Mouse (Mus musculus) kidney, adult 2 months (tissue): ENCODE results near the gene Chchd6. TPM values are rescaled to one million over a fixed set of nuclear protein-coding genes. Genes with fewer than 3 reads are reported as not detected.

ENCODE experiments used
- DNase-seq: peaks from one replicate; pipeline ENCODE4 v3.0.0; 2021
- H3K27ac ChIP-seq: fragments of 200-500 bp; 2 replicates; pipeline ENCODE4 v1.5.1; 2012; ENCODE audit warnings: low read depth, low read length, control low read depth, inconsistent platforms; ENCODE audit not compliant: insufficient read depth
- H3K27me3 ChIP-seq: fragments of 200-500 bp; replicated peaks from 2 replicates; pipeline ENCODE4 v1.6.1; 2012; ENCODE audit warnings: mild to moderate bottlenecking, moderate library complexity, low read length, inconsistent platforms; ENCODE audit not compliant: control insufficient read depth, insufficient read depth
- H3K36me3 ChIP-seq: fragments of 200-500 bp; 2 replicates; pipeline ENCODE4 v1.6.1; 2012; ENCODE audit warnings: mild to moderate bottlenecking, moderate library complexity, low read length, inconsistent platforms; ENCODE audit not compliant: control insufficient read depth, insufficient read depth
- H3K4me1 ChIP-seq: fragments of 200-500 bp; 2 replicates; pipeline ENCODE4 v1.6.1; 2011; ENCODE audit warnings: low read length; ENCODE audit not compliant: control insufficient read depth, insufficient read depth
- H3K4me3 ChIP-seq: fragments of 200-500 bp; 2 replicates; pipeline ENCODE4 v1.5.1; 2011; ENCODE audit warnings: mild to moderate bottlenecking, low read depth, low read length, control low read depth; ENCODE audit not compliant: insufficient read depth
- CTCF ChIP-seq: fragments of 200-500 bp; conservative IDR thresholded peaks from 2 replicates; pipeline ENCODE4 v1.5.1; 2011; ENCODE audit warnings: low read depth, mild to moderate bottlenecking, control low read depth, low read length, moderate library complexity, mixed read lengths; ENCODE audit not compliant: insufficient read depth, insufficient read length
- POLR2A ChIP-seq: fragments of 200-500 bp; IDR thresholded peaks from one replicate; pipeline ENCODE4 v1.6.1; 2011; ENCODE audit warnings: low read depth, low read length, control low read depth
- WGBS: fragments of 180-500 bp; shearing (Covaris S2); methylation state at CpG from one replicate; pipeline ENCODE4 v1.1.7; 2018; 5-methylcytosine and 5-hydroxymethylcytosine counted together
- polyA plus RNA-seq: library from polyadenylated mRNA; depleted of rRNA; stranded (reverse); fragments of >200 nt; gene quantifications from 2 replicates; pipeline ENCODE4 v1.2.3, GENCODE M21; 2012

The Chchd6 gene
- polyA plus RNA-seq, 1 experiment, result 86.5 TPM

DNA sequence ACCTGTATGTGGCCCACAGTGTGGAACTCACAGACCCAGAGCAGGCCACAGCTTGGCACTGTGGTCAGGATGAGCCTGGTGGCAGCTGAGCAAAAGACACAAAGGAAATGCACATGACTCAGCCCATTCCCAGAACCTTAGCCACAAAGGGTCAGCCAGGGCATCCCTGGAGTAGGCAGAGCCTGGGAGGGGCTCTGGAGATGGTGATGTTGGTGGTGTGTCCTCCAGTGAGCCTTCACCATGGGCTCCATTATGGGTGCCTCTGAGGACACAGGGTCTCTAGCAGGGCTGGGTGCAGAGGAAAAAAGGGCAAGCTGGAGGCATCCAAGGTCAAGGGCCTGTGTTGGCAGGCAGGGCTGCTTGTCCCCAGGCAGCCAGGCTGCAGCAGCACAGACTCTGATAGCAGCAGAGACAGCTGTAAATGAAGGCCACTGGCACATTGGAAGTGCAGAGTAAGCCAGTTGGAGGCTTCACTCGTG lies 245.4 kb downstream of the Chchd6 start:
- WGBS, result 28% methylated on average over 1 of the region's 1 CpGs
- no peaks in the 10 kb centered on the region for H3K27me3 ChIP-seq
- H3K27ac ChIP-seq, result peak overlapping the region; percentile 43
- DNase-seq, result peak; percentile 39
- H3K36me3 ChIP-seq, result no peaks in the 10 kb centered on the region
- peaks cover 47% of the 10 kb centered on the region for H3K4me1 ChIP-seq
- H3K4me3 ChIP-seq, result no peak overlapping the region
- no peak for TF ChIP-seq CTCF
- no peak for TF ChIP-seq POLR2A

DNA sequence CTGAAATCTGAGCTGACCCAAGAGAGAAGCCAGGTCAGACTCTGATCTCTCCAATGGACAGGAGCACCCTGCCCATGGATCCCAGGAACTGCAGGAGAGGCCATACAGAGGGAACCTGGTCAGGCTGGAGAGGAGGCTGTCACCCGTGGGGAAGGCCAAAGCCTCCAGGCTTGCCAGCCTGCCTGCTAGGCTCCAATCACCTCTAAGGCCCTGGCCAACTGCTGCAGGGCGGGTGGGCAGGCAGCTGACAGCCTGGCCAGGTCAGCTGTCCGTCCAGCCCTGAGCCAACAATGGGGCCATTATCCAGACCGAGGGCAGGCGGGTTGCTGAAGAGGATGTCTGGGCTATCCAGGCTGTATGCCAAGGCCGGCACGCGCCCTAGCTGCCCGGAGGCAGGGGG lies 247.1 kb downstream of the Chchd6 start:
- TF ChIP-seq POLR2A (no peak), CTCF (no peak)
- no peak overlapping the region for H3K4me3 ChIP-seq
- no peaks in the 10 kb centered on the region for H3K36me3 ChIP-seq
- H3K27me3 ChIP-seq, result no peaks in the 10 kb centered on the region
- DNase-seq, result no peak
- WGBS, result 81% methylated on average over 9 of the region's 9 CpGs
- H3K27ac ChIP-seq, result no peak overlapping the region
- peaks cover 45% of the 10 kb centered on the region for H3K4me1 ChIP-seq

DNA sequence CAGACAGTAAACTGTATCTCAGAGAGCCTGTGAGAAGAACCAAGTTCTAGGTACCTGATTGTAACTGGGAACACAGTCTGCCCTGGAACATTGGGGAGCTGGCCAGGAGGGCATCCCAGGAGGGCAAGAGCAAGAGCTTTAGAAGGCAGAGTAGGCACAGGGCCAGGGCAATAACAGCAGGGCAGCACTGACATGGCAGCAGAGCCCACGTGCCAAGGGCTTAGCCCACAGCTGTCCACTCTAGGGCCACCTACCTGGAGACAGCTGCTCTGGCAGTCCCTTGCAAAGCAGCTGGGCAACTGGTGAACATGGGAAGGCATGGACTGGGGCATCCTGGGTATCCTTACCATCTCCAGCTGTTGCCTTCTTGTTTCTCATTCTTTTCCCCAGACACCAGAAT lies 247.7 kb downstream of the Chchd6 start:
- Histone ChIP-seq H3K27ac (no peak overlapping the region), H3K36me3 (no peaks in the 10 kb centered on the region), H3K4me1 (peaks cover 42% of the 10 kb centered on the region), H3K27me3 (no peaks in the 10 kb centered on the region), H3K4me3 (no peak overlapping the region)
- TF ChIP-seq CTCF (no peak), POLR2A (no peak)
- peak; percentile 42 for DNase-seq
- WGBS, result 40% methylated on average over 1 of the region's 1 CpGs

DNA sequence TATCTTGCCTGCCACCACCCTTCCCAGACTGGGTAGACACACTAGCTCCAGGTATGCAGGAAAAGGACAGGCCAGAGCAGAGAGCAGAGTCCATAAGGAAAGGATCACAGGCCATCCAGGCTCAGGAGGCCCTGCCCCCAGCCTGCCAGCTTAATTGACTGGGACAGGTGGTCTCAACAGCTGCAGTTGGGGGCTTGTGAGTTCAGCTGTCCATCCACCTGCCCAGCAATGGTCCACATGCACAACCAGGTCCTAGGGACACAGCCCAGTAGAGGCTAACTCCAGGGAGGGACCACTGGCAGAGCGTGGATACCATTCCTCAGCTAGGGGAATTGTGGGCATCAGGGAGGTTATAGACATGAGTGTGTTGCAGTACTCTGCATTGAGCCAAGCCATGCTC lies 249.6 kb downstream of the Chchd6 start:
- Histone ChIP-seq H3K27me3 (no peaks in the 10 kb centered on the region), H3K4me1 (peaks cover 35% of the 10 kb centered on the region), H3K36me3 (no peaks in the 10 kb centered on the region), H3K27ac (peak overlapping the region; percentile 84), H3K4me3 (no peak overlapping the region)
- no peak for DNase-seq
- WGBS, result 94% methylated on average over 1 of the region's 1 CpGs
- TF ChIP-seq CTCF (no peak), POLR2A (no peak)

DNA sequence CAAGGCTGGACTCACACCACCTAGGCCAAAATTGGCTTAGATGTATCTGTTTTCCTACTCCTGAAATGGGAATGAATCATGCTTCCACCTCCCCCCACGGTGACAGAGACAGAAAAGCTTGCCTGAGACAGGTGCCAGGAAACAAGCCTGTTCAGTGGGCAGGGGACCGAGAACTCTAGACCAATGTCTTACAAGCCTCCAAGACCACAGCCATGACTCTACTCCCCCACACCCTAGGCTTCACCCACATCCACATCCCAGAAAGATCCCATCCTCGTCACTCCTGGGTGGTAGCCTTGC lies 250.0 kb downstream of the Chchd6 start:
- H3K27ac ChIP-seq, result peak overlapping the region; percentile 84
- H3K4me1 ChIP-seq, result peaks cover 31% of the 10 kb centered on the region
- TF ChIP-seq CTCF (no peak), POLR2A (no peak)
- no peaks in the 10 kb centered on the region for H3K27me3 ChIP-seq
- no peak overlapping the region for H3K4me3 ChIP-seq
- WGBS, result 44% methylated on average over 3 of the region's 3 CpGs
- no peaks in the 10 kb centered on the region for H3K36me3 ChIP-seq
- no peak for DNase-seq

DNA sequence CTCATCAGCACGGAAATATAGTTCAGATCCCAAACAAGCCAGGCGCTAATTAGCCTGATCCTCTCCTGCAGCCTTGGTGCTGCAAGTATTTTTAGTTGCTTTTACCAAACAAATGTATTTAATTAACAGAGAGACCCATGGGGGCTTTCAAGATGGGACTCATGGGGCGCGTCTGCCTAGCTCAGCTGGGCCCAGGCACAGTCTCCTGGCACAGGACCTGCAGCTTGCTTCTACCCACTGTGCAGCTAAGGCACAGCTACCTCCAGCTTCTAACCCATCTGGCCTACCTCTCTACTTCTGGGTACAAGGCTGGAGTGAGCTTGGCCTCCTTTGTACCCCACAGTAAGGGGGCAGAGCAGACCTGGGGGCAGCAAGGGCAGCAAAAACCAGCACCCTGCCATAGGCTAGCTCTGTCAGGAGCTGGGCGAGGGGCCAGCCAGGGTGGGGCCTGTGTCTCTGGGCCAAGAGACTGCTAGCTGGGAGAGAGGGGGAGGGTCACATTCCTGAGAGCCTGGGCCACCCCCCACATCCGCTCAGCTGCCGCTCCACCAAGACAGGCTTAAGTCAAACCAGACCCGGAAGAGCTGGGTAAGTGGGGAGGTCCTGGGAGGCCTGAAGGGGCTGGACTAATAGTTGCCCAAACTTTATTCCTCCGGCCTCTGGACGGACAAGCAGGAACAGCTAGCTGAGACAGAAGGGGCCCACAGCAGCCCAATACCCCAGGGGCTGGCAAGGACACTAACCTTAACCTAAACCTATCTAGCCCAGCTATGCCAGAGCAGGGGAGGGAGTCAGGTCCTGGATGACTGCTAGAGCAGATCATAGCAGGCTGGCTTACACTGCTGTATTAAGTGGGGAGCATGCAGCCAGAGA lies 250.6 kb downstream of the Chchd6 start:
- 27% methylated on average over 10 of the region's 10 CpGs for WGBS
- Histone ChIP-seq H3K4me3 (no peak overlapping the region), H3K27me3 (no peaks in the 10 kb centered on the region), H3K4me1 (peaks cover 26% of the 10 kb centered on the region), H3K27ac (peak overlapping the region; percentile 84), H3K36me3 (no peaks in the 10 kb centered on the region)
- DNase-seq, result peak; percentile 94
- TF ChIP-seq CTCF, result no peak
- TF ChIP-seq POLR2A, result no peak

DNA sequence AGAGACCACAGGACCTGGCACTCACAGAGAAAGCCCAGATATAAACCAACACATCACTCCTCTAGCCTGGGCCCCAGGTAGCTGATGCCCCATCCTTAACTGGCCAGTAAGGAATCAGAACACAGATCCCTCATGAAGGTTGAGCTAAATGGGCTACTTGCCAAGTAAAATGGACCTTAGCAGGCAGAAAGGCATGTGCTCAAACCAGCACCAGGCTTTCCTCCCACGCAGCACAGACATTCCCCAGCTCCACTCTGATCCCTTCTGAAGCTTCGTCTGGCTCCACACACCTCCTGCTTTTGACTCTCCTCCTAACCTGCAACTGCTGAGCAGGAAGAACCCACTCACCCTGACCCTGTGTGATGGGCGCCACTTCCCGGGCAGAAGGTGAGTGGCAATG lies 253.5 kb downstream of the Chchd6 start:
- Histone ChIP-seq H3K27ac (no peak overlapping the region), H3K36me3 (no peaks in the 10 kb centered on the region), H3K4me1 (peaks cover 21% of the 10 kb centered on the region), H3K27me3 (no peaks in the 10 kb centered on the region), H3K4me3 (no peak overlapping the region)
- TF ChIP-seq POLR2A (no peak), CTCF (no peak)
- peak; percentile 27 for DNase-seq
- 67% methylated on average over 4 of the region's 4 CpGs for WGBS
